In the genomic region with DNA sequence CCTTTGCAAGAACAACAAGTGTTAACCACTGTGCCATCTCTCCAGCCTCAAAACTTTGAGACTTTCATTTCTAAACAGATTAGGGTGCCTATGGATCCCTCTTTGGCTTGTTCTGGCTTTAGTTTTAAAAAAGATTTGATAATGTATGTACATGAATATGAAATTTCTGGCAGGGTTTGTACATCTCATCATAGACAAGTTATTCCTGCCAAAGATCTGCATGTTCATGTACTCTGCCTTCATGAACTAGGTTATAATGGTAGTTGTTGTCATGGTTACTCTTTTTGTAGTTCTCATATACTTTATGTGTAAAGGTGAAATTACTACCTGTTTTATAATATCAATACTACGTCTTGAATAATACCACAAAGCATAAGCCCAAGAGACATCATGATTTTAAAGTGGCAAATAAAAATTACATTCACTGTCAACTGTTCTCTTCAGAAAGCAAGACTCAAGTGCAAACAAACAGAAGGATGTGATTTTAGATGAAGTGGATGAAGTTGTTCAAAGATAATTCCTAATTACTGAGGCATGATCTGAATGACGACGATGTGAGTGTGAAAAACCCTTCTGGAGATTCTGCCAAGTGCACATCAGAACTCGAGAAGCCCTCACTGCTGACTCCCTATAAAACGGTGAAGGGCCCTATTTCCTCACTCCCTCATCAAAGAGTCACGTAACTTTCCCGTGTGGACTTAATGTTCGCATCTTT, we compare ENCODE assay signal across 27 mouse cellular contexts. TPM values are rescaled to one million over a fixed set of nuclear protein-coding genes. Genes with fewer than 3 reads are reported as not detected.
DNase-seq lines count a peak whose midpoint lies in the region; ATAC-seq and TF ChIP-seq lines count a peak whose summit lies in the region.
"Had no signal": no experiment of that assay in that cellular context is flagged by ENCODE, and none has a peak within 500 bp of the region (broad histone marks: within the 10 kb centered on the region; RNA-seq: fewer than 3 reads in every experiment).

No protein-coding gene starts in this region.

- no peaks in the 10 kb centered on the region for H3K9me3 ChIP-seq in forebrain, embryonic 14.5 days (replicated peaks; ENCODE audit: control insufficient read depth, low read length)
- H3K9me3 ChIP-seq in forebrain, embryonic 11.5 days (ENCODE audit: control insufficient read depth, low read length), result no peaks in the 10 kb centered on the region
- H3K9me3 ChIP-seq in lung, embryonic 14.5 days (ENCODE audit: low read depth, low read length), result no peaks in the 10 kb centered on the region
- no peaks in the 10 kb centered on the region for H3K9me3 ChIP-seq in forebrain, embryonic 16.5 days (ENCODE audit: control insufficient read depth, low read length)
- H3K9me3 ChIP-seq in neural tube, embryonic 15.5 days (replicated peaks), result no peaks in the 10 kb centered on the region
- H3K9me3 ChIP-seq: embryonic facial prominence, embryonic 12.5 days; embryonic facial prominence, embryonic 15.5 days; G1E; hindbrain, embryonic 12.5 days; hindbrain, embryonic 15.5 days had no signal

- no peak for ATAC-seq in forebrain, embryonic 14.5 days
- ATAC-seq in forebrain, embryonic 11.5 days (replicated peaks; ENCODE audit: low FRiP score), result no peak
- no peak for ATAC-seq in lung, embryonic 14.5 days (ENCODE audit: insufficient read depth)
- peak; percentile 73 for ATAC-seq in forebrain, embryonic 16.5 days
- no peak for ATAC-seq in neural tube, embryonic 15.5 days (ENCODE audit: low FRiP score)
- ATAC-seq: intestine, postnatal 0 days; Patski had no signal

- H3K27ac ChIP-seq in forebrain, embryonic 14.5 days (ENCODE audit: low read depth, low read length), result no peak overlapping the region
- no peak overlapping the region for H3K27ac ChIP-seq in forebrain, embryonic 11.5 days (ENCODE audit: low read depth, low read length)
- no peak overlapping the region for H3K27ac ChIP-seq in lung, embryonic 14.5 days (ENCODE audit: low read depth)
- peak overlapping the region; percentile 29; the same call in 1 of the 2 replicates for H3K27ac ChIP-seq in forebrain, embryonic 16.5 days (ENCODE audit: low read length)
- no peak overlapping the region for H3K27ac ChIP-seq in neural tube, embryonic 15.5 days (replicated peaks)
- H3K27ac ChIP-seq: embryonic facial prominence, embryonic 12.5 days; embryonic facial prominence, embryonic 15.5 days; heart, adult 2 months; hindbrain, embryonic 12.5 days; hindbrain, embryonic 15.5 days had no signal

- DNase-seq in forebrain, embryonic 14.5 days (ENCODE audit: low spot score), result peak; percentile 49
- no peak for DNase-seq in forebrain, embryonic 11.5 days (ENCODE audit: low spot score)
- DNase-seq in lung, embryonic 14.5 days, result peak; percentile 20
- no peak for DNase-seq in lung, adult 18-20 months
- no peak for DNase-seq in left cerebral cortex, adult 11 months (ENCODE audit: low spot score)
- DNase-seq: adrenal gland, adult 2 months; adrenal gland, postnatal 14 days; B cell, adult 2 months; cerebellum, adult 11 months; cerebellum, adult 2 months; cerebellum, adult 9-11 months; cerebellum, postnatal 25 days; gastrocnemius, postnatal 10 days; gastrocnemius, postnatal 36 days; heart, adult 2 months; kidney, adult 2 months had no signal

- H3K4me3 ChIP-seq in forebrain, embryonic 14.5 days (ENCODE audit: low read depth, low read length), result no peak overlapping the region
- no peak overlapping the region for H3K4me3 ChIP-seq in forebrain, embryonic 11.5 days (ENCODE audit: low read depth, low read length)
- H3K4me3 ChIP-seq in lung, embryonic 14.5 days (ENCODE audit: low read depth, low read length), result no peak overlapping the region
- H3K4me3 ChIP-seq in forebrain, embryonic 16.5 days (replicated peaks; ENCODE audit: low read length), result no peak overlapping the region
- H3K4me3 ChIP-seq in neural tube, embryonic 15.5 days (replicated peaks), result no peak overlapping the region
- H3K4me3 ChIP-seq: embryonic facial prominence, embryonic 12.5 days; embryonic facial prominence, embryonic 15.5 days; heart, adult 2 months; hindbrain, embryonic 12.5 days; hindbrain, embryonic 15.5 days had no signal

- WGBS in forebrain, embryonic 14.5 days, result 78% methylated on average over 8 of the region's 8 CpGs
- 90% methylated on average over 8 of the region's 8 CpGs for WGBS in forebrain, embryonic 11.5 days
- 58% methylated on average over 8 of the region's 8 CpGs for WGBS in lung, embryonic 14.5 days
- 62% methylated on average over 8 of the region's 8 CpGs for WGBS in forebrain, embryonic 16.5 days
- WGBS in neural tube, embryonic 15.5 days, result 82% methylated on average over 8 of the region's 8 CpGs

- H3K36me3 ChIP-seq in forebrain, embryonic 14.5 days (ENCODE audit: control insufficient read depth, insufficient read depth, low read length), result no peaks in the 10 kb centered on the region
- no peaks in the 10 kb centered on the region for H3K36me3 ChIP-seq in forebrain, embryonic 11.5 days (ENCODE audit: control insufficient read depth, insufficient read depth, low read length)
- H3K36me3 ChIP-seq in lung, embryonic 14.5 days (ENCODE audit: insufficient read depth), result no peaks in the 10 kb centered on the region
- H3K36me3 ChIP-seq in forebrain, embryonic 16.5 days (ENCODE audit: control insufficient read depth, insufficient read depth), result no peaks in the 10 kb centered on the region
- no peaks in the 10 kb centered on the region for H3K36me3 ChIP-seq in neural tube, embryonic 15.5 days
- H3K36me3 ChIP-seq: embryonic facial prominence, embryonic 12.5 days; embryonic facial prominence, embryonic 15.5 days; G1E; hindbrain, embryonic 12.5 days; hindbrain, embryonic 15.5 days had no signal

- H3K9ac ChIP-seq in forebrain, embryonic 14.5 days (ENCODE audit: low read length), result no peak overlapping the region
- no peak overlapping the region for H3K9ac ChIP-seq in forebrain, embryonic 11.5 days (ENCODE audit: low read length)
- no peak overlapping the region for H3K9ac ChIP-seq in lung, embryonic 14.5 days
- no peak overlapping the region for H3K9ac ChIP-seq in forebrain, embryonic 16.5 days (replicated peaks; ENCODE audit: low read depth, low read length)
- no peak overlapping the region for H3K9ac ChIP-seq in neural tube, embryonic 15.5 days (replicated peaks)
- H3K9ac ChIP-seq: embryonic facial prominence, embryonic 12.5 days; embryonic facial prominence, embryonic 15.5 days; hindbrain, embryonic 12.5 days; hindbrain, embryonic 15.5 days had no signal

- no peak for TF ChIP-seq CTCF in lung, embryonic 14.5 days (IDR thresholded peaks at IDR 0.05; ENCODE audit: low read depth)

- no peaks in the 10 kb centered on the region for H3K4me1 ChIP-seq in forebrain, embryonic 14.5 days (ENCODE audit: control insufficient read depth, insufficient read depth, low read length)
- H3K4me1 ChIP-seq in forebrain, embryonic 11.5 days (replicated peaks; ENCODE audit: control insufficient read depth, insufficient read depth, low read length), result no peaks in the 10 kb centered on the region
- H3K4me1 ChIP-seq in lung, embryonic 14.5 days (ENCODE audit: insufficient read depth), result no peaks in the 10 kb centered on the region
- no peaks in the 10 kb centered on the region; the same call in 1 of the 2 replicates for H3K4me1 ChIP-seq in forebrain, embryonic 16.5 days (replicated peaks; ENCODE audit: control insufficient read depth, insufficient read depth, low read length)
- H3K4me1 ChIP-seq in neural tube, embryonic 15.5 days, result no peaks in the 10 kb centered on the region
- H3K4me1 ChIP-seq: embryonic facial prominence, embryonic 12.5 days; embryonic facial prominence, embryonic 15.5 days; hindbrain, embryonic 12.5 days; hindbrain, embryonic 15.5 days had no signal

- H3K4me2 ChIP-seq in forebrain, embryonic 14.5 days (ENCODE audit: low read length), result no peak overlapping the region
- no peak overlapping the region for H3K4me2 ChIP-seq in forebrain, embryonic 11.5 days (ENCODE audit: low read depth, low read length, severe bottlenecking)
- no peak overlapping the region for H3K4me2 ChIP-seq in lung, embryonic 14.5 days
- no peak overlapping the region for H3K4me2 ChIP-seq in forebrain, embryonic 16.5 days (ENCODE audit: low read length)
- no peak overlapping the region for H3K4me2 ChIP-seq in neural tube, embryonic 15.5 days
- H3K4me2 ChIP-seq: embryonic facial prominence, embryonic 12.5 days; embryonic facial prominence, embryonic 15.5 days; heart, embryonic 11.5 days; hindbrain, embryonic 12.5 days; hindbrain, embryonic 15.5 days had no signal

- no peaks in the 10 kb centered on the region for H3K27me3 ChIP-seq in forebrain, embryonic 14.5 days (replicated peaks; ENCODE audit: control insufficient read depth, insufficient read depth, low read length)
- H3K27me3 ChIP-seq in forebrain, embryonic 11.5 days (ENCODE audit: control insufficient read depth, insufficient read depth, low read length), result no peaks in the 10 kb centered on the region
- H3K27me3 ChIP-seq in lung, embryonic 14.5 days (ENCODE audit: insufficient read depth, low read length), result no peaks in the 10 kb centered on the region
- no peaks in the 10 kb centered on the region for H3K27me3 ChIP-seq in forebrain, embryonic 16.5 days (replicated peaks; ENCODE audit: control insufficient read depth, insufficient read depth, low read length)
- H3K27me3 ChIP-seq in neural tube, embryonic 15.5 days (replicated peaks), result no peaks in the 10 kb centered on the region
- H3K27me3 ChIP-seq: CH12.LX; embryonic facial prominence, embryonic 12.5 days; embryonic facial prominence, embryonic 15.5 days; hindbrain, embryonic 12.5 days; hindbrain, embryonic 15.5 days; Patski had no signal

RNA-seq across cellular contexts. Expression of gene Kcnq5, which starts 39.0 kb away (rescaled TPM):
- polyA plus RNA-seq in forebrain, embryonic 14.5 days (2014; fragmentation: Nextera tagmentation; extraction: Ambion mirVana), result 0.93 and 2.0 TPM in 2 replicates
- 0.51 and 0.79 TPM in 2 replicates for polyA plus RNA-seq in forebrain, embryonic 11.5 days (2014; fragmentation: Nextera tagmentation; extraction: Ambion mirVana)
- 2.0 and 3.1 TPM in 2 replicates for polyA plus RNA-seq in lung, embryonic 14.5 days (2014; fragmentation: Nextera tagmentation; extraction: Ambion mirVana)
- 3.3 and 3.8 TPM in 2 replicates for polyA plus RNA-seq in forebrain, embryonic 16.5 days (2015; fragmentation: Nextera tagmentation; extraction: Ambion mirVana)
- 2.0 and 2.3 TPM in 2 replicates for polyA plus RNA-seq in neural tube, embryonic 15.5 days (2015; fragmentation: Nextera tagmentation; extraction: Ambion mirVana)
- polyA plus RNA-seq: adrenal gland, adult 2 months; G1E had no signal

Comparison
In these comparisons a context has a peak if more than half of its experiments do, and no peak if none do; other contexts are left out.
1. DNase-seq: peak in forebrain, embryonic 14.5 days (single experiment) and lung, embryonic 14.5 days (single experiment); none in forebrain, embryonic 11.5 days (single experiment), lung, adult 18-20 months (0 of 2) and left cerebral cortex, adult 11 months (single experiment).